Mouse (Mus musculus) forebrain, embryonic 16.5 days (tissue): ENCODE data around the gene Abca8b. TPM values are rescaled to one million over a fixed set of nuclear protein-coding genes. Genes with fewer than 3 reads are reported as not detected.
A peak's percentile ranks its signal among the peaks of the same experiment; 100 is the strongest.

ENCODE experiments used
- ATAC-seq: fragments of 200-750 bp; cut with Nextera tagmentation; 2 replicates; pipeline ENCODE4 v1.8.0; 2017; ENCODE audit warnings: mild to moderate bottlenecking, moderate library complexity
- H3K27ac ChIP-seq: fragments of 300-500 bp; sonication (generic); 2 replicates; pipeline ENCODE4 v1.5.1; 2014; ENCODE audit warnings: low read length, control low read depth
- H3K27me3 ChIP-seq: fragments of 300-500 bp; sonication (generic); replicated peaks from 2 replicates; pipeline ENCODE4 v1.6.1; 2014; ENCODE audit warnings: low read length; ENCODE audit not compliant: control insufficient read depth, insufficient read depth
- H3K36me3 ChIP-seq: fragments of 300-500 bp; sonication (generic); 2 replicates; pipeline ENCODE4 v1.6.1; 2014; ENCODE audit not compliant: control insufficient read depth, insufficient read depth
- H3K4me1 ChIP-seq: fragments of 300-500 bp; sonication (generic); replicated peaks from 2 replicates; pipeline ENCODE4 v1.6.1; 2014; ENCODE audit warnings: low read length; ENCODE audit not compliant: control insufficient read depth, insufficient read depth
- H3K4me2 ChIP-seq: fragments of 300-500 bp; sonication (generic); 2 replicates; pipeline ENCODE4 v1.6.1; 2014; ENCODE audit warnings: mild to moderate bottlenecking, low read length, control low read depth
- H3K4me3 ChIP-seq: fragments of 300-500 bp; sonication (generic); replicated peaks from 2 replicates; pipeline ENCODE4 v1.5.1; 2014; ENCODE audit warnings: mild to moderate bottlenecking, low read length, control low read depth
- H3K9ac ChIP-seq: fragments of 300-500 bp; sonication (generic); replicated peaks from 2 replicates; pipeline ENCODE4 v1.6.1; 2014; ENCODE audit warnings: low read depth, low read length, control low read depth
- H3K9me3 ChIP-seq: fragments of 300-500 bp; sonication (generic); 2 replicates; pipeline ENCODE4 v1.6.1; 2016; ENCODE audit warnings: low read length; ENCODE audit not compliant: control insufficient read depth
- WGBS: fragments of 180-500 bp; shearing (Covaris S2); extraction: QIAGEN DNeasy Blood & Tissue Kit; methylation state at CpG from one replicate; pipeline ENCODE4 v1.1.7; 2014; 5-methylcytosine and 5-hydroxymethylcytosine counted together
- polyA plus RNA-seq: library from polyadenylated mRNA; unstranded; fragments of >200 nt; fragmentation: Nextera tagmentation; extraction: Ambion mirVana; gene quantifications from 2 replicates; pipeline ENCODE4 v1.2.1, GENCODE M21; 2015

Abca8b gene
- polyA plus RNA-seq, result 1.1 and 1.2 TPM in 2 replicates

GRCm38 (mm10) chr11:109995624-109996023 lies at the start of gene Abca8b:
Abca8b (minus strand) TSS chr11:109995845.
- peak; percentile 91 for ATAC-seq
- Histone ChIP-seq H3K27me3 (no peaks in the 10 kb centered on the region), H3K27ac (peak within 1 kb of the TSS; percentile 58; the same call in 1 of the 2 replicates), H3K36me3 (no peaks in the 10 kb centered on the region), H3K9me3 (no peaks in the 10 kb centered on the region), H3K4me3 (peak within 1 kb of the TSS; percentile 57), H3K4me2 (peak within 1 kb of the TSS; percentile 91), H3K9ac (peak within 1 kb of the TSS; percentile 58), H3K4me1 (peaks cover 5% of the 10 kb centered on the region)
- WGBS, result under 1% methylated on average over 15 of the region's 15 CpGs

GRCm38 (mm10) chr11:110037795-110038194 lies 42.1 kb upstream of the Abca8b start:
- Histone ChIP-seq H3K36me3 (no peaks in the 10 kb centered on the region), H3K4me1 (no peaks in the 10 kb centered on the region), H3K27ac (no peak overlapping the region), H3K27me3 (no peaks in the 10 kb centered on the region), H3K9me3 (no peaks in the 10 kb centered on the region), H3K4me2 (no peak overlapping the region), H3K4me3 (no peak overlapping the region), H3K9ac (no peak overlapping the region)
- ATAC-seq, result no peak
- WGBS, result 89% methylated on average over 2 of the region's 2 CpGs

- 87% methylated on average over 7 of the region's 7 CpGs for WGBS
- H3K9ac ChIP-seq, result no peak overlapping the region
- H3K4me1 ChIP-seq, result no peaks in the 10 kb centered on the region
These were observed 33.5 kb upstream of the Abca8b start for GRCm38 (mm10) chr11:110028913-110029695.

GRCm38 (mm10) chr11:110010836-110011546 lies 15.3 kb upstream of the Abca8b start:
- no peak overlapping the region for H3K27ac ChIP-seq
- no peaks in the 10 kb centered on the region for H3K4me1 ChIP-seq
- H3K36me3 ChIP-seq, result no peaks in the 10 kb centered on the region
- ATAC-seq, result no peak
- H3K9me3 ChIP-seq, result no peaks in the 10 kb centered on the region
- H3K4me2 ChIP-seq, result no peak overlapping the region
- 85% methylated on average over 2 of the region's 2 CpGs for WGBS
- H3K27me3 ChIP-seq, result no peaks in the 10 kb centered on the region
- H3K4me3 ChIP-seq, result no peak overlapping the region
- no peak overlapping the region for H3K9ac ChIP-seq

More at GRCm38 (mm10) chr11:110028913-110029695, 33.5 kb upstream of the Abca8b start:
- Histone ChIP-seq H3K36me3 (no peaks in the 10 kb centered on the region), H3K4me3 (no peak overlapping the region), H3K9me3 (no peaks in the 10 kb centered on the region), H3K4me2 (no peak overlapping the region), H3K27ac (no peak overlapping the region), H3K27me3 (no peaks in the 10 kb centered on the region)
- ATAC-seq, result no peak

GRCm38 (mm10) chr11:109995013-109995412 lies 632 bp downstream of the Abca8b start:
- Histone ChIP-seq H3K9me3 (no peaks in the 10 kb centered on the region), H3K36me3 (no peaks in the 10 kb centered on the region), H3K4me3 (peak overlapping the region; percentile 57), H3K9ac (no peak overlapping the region), H3K4me2 (peak overlapping the region; percentile 91), H3K4me1 (peaks cover 5% of the 10 kb centered on the region), H3K27ac (no peak overlapping the region), H3K27me3 (no peaks in the 10 kb centered on the region)
- peak; percentile 61 for ATAC-seq
- WGBS, result 4% methylated on average over 3 of the region's 3 CpGs

- no peaks in the 10 kb centered on the region for H3K36me3 ChIP-seq
- H3K4me2 ChIP-seq, result no peak overlapping the region
- H3K4me3 ChIP-seq, result no peak overlapping the region
- H3K27ac ChIP-seq, result no peak overlapping the region
- no peak for ATAC-seq
- no peaks in the 10 kb centered on the region for H3K9me3 ChIP-seq
- H3K4me1 ChIP-seq, result peaks cover 5% of the 10 kb centered on the region
- H3K27me3 ChIP-seq, result no peaks in the 10 kb centered on the region
- 73% methylated on average over 6 of the region's 6 CpGs for WGBS
- no peak overlapping the region for H3K9ac ChIP-seq
These were observed 1.6 kb downstream of the Abca8b start for GRCm38 (mm10) chr11:109994014-109994413.

- 82% methylated on average over 3 of the region's 3 CpGs for WGBS
- Histone ChIP-seq H3K9me3 (no peaks in the 10 kb centered on the region), H3K27me3 (no peaks in the 10 kb centered on the region), H3K27ac (no peak overlapping the region), H3K4me1 (peaks cover 5% of the 10 kb centered on the region), H3K36me3 (no peaks in the 10 kb centered on the region), H3K4me2 (no peak overlapping the region), H3K9ac (no peak overlapping the region), H3K4me3 (no peak overlapping the region)
- ATAC-seq, result no peak
These were observed 4.4 kb downstream of the Abca8b start for GRCm38 (mm10) chr11:109991270-109991669.

- Histone ChIP-seq H3K9me3 (no peaks in the 10 kb centered on the region), H3K4me3 (no peak overlapping the region), H3K27ac (no peak overlapping the region), H3K27me3 (no peaks in the 10 kb centered on the region), H3K9ac (no peak overlapping the region), H3K36me3 (no peaks in the 10 kb centered on the region), H3K4me2 (no peak overlapping the region), H3K4me1 (peaks cover 5% of the 10 kb centered on the region)
- 84% methylated on average over 2 of the region's 2 CpGs for WGBS
- ATAC-seq, result no peak
These were observed 5.4 kb downstream of the Abca8b start for GRCm38 (mm10) chr11:109990256-109990655.

GRCm38 (mm10) chr11:109988164-109988563 lies 7.5 kb downstream of the Abca8b start:
- Histone ChIP-seq H3K9me3 (no peaks in the 10 kb centered on the region), H3K27me3 (no peaks in the 10 kb centered on the region), H3K27ac (no peak overlapping the region), H3K4me2 (no peak overlapping the region), H3K4me1 (no peaks in the 10 kb centered on the region), H3K4me3 (no peak overlapping the region), H3K9ac (no peak overlapping the region), H3K36me3 (no peaks in the 10 kb centered on the region)
- no peak for ATAC-seq
- 55% methylated on average over 1 of the region's 1 CpGs for WGBS
